Mouse (Mus musculus) forebrain, embryonic 11.5 days (tissue): Measurements from ENCODE around the gene Umodl1. TPM values are rescaled to one million over a fixed set of nuclear protein-coding genes. Genes with fewer than 3 reads are reported as not detected.

Experiments used
- ATAC-seq: fragments of 200-750 bp; cut with Nextera tagmentation; replicated peaks from 2 replicates; pipeline ENCODE4 v1.8.0; 2017; ENCODE audit warnings: moderate TSS enrichment; ENCODE audit not compliant: low FRiP score
- DNase-seq: peaks from one replicate; pipeline ENCODE4 v3.0.0-alpha.2; 2017; ENCODE audit warnings: low spot score
- H3K27ac ChIP-seq: fragments of 300-500 bp; sonication (generic); 2 replicates; pipeline ENCODE4 v1.5.1; 2014; ENCODE audit warnings: low read depth, low read length
- H3K27me3 ChIP-seq: fragments of 300-500 bp; sonication (generic); 2 replicates; pipeline ENCODE4 v1.6.1; 2014; ENCODE audit warnings: mild to moderate bottlenecking, low read length, mixed read lengths; ENCODE audit not compliant: control insufficient read depth, insufficient read depth
- H3K36me3 ChIP-seq: fragments of 300-500 bp; sonication (generic); 2 replicates; pipeline ENCODE4 v1.6.1; 2014; ENCODE audit warnings: mild to moderate bottlenecking, low read length, moderate library complexity, mixed read lengths; ENCODE audit not compliant: control insufficient read depth, insufficient read depth
- H3K4me1 ChIP-seq: fragments of 300-500 bp; sonication (generic); replicated peaks from 2 replicates; pipeline ENCODE4 v1.6.1; 2014; ENCODE audit warnings: low read length, mixed read lengths; ENCODE audit not compliant: control insufficient read depth, insufficient read depth
- H3K4me2 ChIP-seq: fragments of 300-500 bp; sonication (generic); 2 replicates; pipeline ENCODE4 v1.6.1; 2014; ENCODE audit warnings: low read depth, mild to moderate bottlenecking, low read length, moderate library complexity, mixed read lengths; ENCODE audit not compliant: severe bottlenecking
- H3K4me3 ChIP-seq: fragments of 300-500 bp; sonication (generic); 2 replicates; pipeline ENCODE4 v1.5.1; 2014; ENCODE audit warnings: low read depth, low read length
- H3K9ac ChIP-seq: fragments of 300-500 bp; sonication (generic); 2 replicates; pipeline ENCODE4 v1.6.1; 2014; ENCODE audit warnings: low read length
- H3K9me3 ChIP-seq: fragments of 300-500 bp; sonication (generic); 2 replicates; pipeline ENCODE4 v1.6.1; 2016; ENCODE audit warnings: low read length, mixed read lengths; ENCODE audit not compliant: control insufficient read depth
- WGBS: fragments of 180-500 bp; shearing (Covaris S2); extraction: QIAGEN DNeasy Blood & Tissue Kit; methylation state at CpG from one replicate; pipeline ENCODE4 v1.1.7; 2014; 5-methylcytosine and 5-hydroxymethylcytosine counted together
- polyA plus RNA-seq: library from polyadenylated mRNA; unstranded; fragments of >200 nt; fragmentation: Nextera tagmentation; extraction: Ambion mirVana; gene quantifications from 2 replicates; pipeline ENCODE4 v1.2.1, GENCODE M21; 2014

The Umodl1 gene
- polyA plus RNA-seq, 1 experiment from 2014 or later, result 0.24 TPM

DNA sequence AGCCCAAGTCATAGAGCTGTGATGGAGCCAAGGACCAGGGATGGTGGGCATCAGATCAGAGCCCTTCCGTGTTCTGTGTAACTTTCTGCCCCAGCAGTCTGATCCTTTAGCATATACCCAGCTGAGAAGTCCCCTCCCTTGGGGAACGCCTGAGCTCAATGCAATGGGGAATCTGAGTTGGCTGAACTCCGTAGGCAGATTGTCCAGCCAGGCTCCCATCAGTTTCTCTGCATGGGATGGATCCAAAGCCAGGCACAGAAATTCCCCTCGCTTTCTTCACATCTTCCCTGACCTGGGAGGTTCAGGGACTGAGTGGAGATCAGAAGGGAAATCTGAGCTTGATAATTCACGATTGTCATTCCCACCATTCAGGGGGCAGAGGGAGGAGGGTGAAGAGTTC lies 19.1 kb upstream of the Umodl1 start:
- H3K36me3 ChIP-seq, result no peaks in the 10 kb centered on the region
- H3K4me3 ChIP-seq, result no peak overlapping the region
- no peak overlapping the region for H3K27ac ChIP-seq
- H3K4me2 ChIP-seq, result no peak overlapping the region
- ATAC-seq (no peak), DNase-seq (no peak)
- H3K27me3 ChIP-seq, result no peaks in the 10 kb centered on the region
- H3K9me3 ChIP-seq, result no peaks in the 10 kb centered on the region
- H3K4me1 ChIP-seq, result no peaks in the 10 kb centered on the region
- H3K9ac ChIP-seq, result no peak overlapping the region
- WGBS, result 48% methylated on average over 5 of the region's 5 CpGs

DNA sequence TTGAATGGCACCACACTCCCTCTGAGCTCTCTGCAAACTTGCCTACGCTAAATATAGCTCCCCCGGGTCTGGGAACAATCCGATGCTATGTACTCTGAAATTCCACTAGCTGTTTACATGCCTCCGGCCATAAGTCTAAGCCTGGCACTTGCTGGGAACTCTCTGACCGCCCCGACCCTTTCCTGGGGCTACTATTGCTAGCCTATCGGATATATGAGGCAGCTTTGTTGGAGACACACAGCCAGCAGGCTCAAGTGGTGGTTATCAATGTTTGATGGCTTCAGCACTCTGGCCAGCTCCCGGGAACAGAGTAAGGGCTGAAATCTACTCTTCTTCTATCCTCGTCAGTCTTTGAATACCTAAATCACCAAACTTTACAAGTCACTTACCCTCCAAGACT lies 15.9 kb upstream of the Umodl1 start:
- DNase-seq, result peak; percentile 65

DNA sequence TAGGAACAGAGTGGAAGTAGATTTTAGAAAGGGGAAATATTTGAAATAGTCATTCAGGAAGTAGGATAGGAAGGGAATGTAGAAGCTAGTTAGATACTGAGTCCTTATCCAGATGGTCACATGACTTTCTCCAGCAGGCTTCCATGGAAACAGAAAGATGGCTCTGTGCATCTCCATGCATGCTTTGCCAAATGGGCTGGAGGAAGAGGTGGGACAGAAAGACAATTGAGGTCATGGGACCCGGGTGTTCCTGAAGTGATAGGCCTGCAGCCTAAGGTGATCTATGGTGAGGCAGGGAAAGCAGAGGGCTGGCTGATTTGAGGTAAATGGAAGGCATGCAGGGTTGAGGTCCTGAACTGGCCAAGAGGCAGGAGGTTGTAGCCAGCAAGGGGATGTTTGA lies 6.1 kb upstream of the Umodl1 start:
- no peak overlapping the region for H3K4me2 ChIP-seq
- no peaks in the 10 kb centered on the region for H3K4me1 ChIP-seq
- H3K9me3 ChIP-seq, result no peaks in the 10 kb centered on the region
- H3K27me3 ChIP-seq, result no peaks in the 10 kb centered on the region
- no peaks in the 10 kb centered on the region for H3K36me3 ChIP-seq
- DNase-seq, result no peak
- no peak for ATAC-seq
- WGBS, result 77% methylated on average over 1 of the region's 1 CpGs
- H3K27ac ChIP-seq, result no peak overlapping the region
- no peak overlapping the region for H3K4me3 ChIP-seq
- no peak overlapping the region for H3K9ac ChIP-seq

More for the DNA sequence above, 15.9 kb upstream of the Umodl1 start:
- Histone ChIP-seq H3K4me2 (no peak overlapping the region), H3K36me3 (no peaks in the 10 kb centered on the region), H3K4me3 (no peak overlapping the region), H3K9ac (no peak overlapping the region), H3K9me3 (no peaks in the 10 kb centered on the region), H3K27me3 (no peaks in the 10 kb centered on the region), H3K4me1 (no peaks in the 10 kb centered on the region), H3K27ac (no peak overlapping the region)
- no peak for ATAC-seq
- WGBS, result 61% methylated on average over 9 of the region's 9 CpGs

DNA sequence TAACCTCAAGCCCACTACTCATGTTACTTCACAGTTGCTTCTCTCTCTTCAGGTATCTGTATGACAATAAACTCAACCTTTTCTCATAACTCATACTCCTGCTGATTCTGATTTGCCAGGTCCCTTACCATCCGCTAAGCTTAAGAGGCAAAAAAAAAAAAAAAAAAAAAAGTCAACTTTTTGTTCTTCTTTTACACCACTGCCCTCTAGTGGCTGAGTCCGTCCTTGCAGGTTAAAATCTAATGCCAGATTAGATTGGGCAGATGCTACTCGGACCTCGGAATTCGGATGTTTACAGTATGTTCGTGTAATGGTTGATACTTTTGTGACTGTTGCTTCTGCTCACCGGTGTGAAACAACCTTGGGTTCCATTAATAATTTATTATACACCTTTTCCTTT lies 3.7 kb upstream of the Umodl1 start:
- H3K9ac ChIP-seq, result no peak overlapping the region
- no peaks in the 10 kb centered on the region for H3K27me3 ChIP-seq
- WGBS, result 9% methylated on average over 7 of the region's 7 CpGs
- no peak for ATAC-seq
- no peak overlapping the region for H3K27ac ChIP-seq
- H3K4me1 ChIP-seq, result no peaks in the 10 kb centered on the region
- no peaks in the 10 kb centered on the region for H3K9me3 ChIP-seq
- H3K36me3 ChIP-seq, result no peaks in the 10 kb centered on the region
- DNase-seq, result peak; percentile 74
- no peak overlapping the region for H3K4me2 ChIP-seq
- H3K4me3 ChIP-seq, result no peak overlapping the region

DNA sequence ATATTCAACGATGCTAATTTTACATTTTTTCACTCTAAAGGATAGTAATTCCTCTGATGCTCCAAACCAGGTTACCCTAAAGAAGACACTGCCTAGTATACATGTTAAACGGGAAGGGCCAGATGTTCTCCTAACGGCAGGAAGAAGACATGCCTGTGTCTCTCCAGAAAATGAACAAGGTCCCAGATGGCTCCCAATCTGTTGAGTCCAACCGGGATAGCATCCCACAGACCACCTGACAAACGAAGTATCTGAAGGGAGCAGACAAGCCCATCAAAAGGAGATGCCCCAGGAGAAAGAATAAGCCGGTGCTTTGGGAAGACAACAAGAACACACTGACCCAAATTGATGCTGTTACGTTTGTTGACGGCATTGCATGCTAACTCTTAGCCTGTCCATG lies 2.8 kb upstream of the Umodl1 start:
- ATAC-seq (no peak), DNase-seq (no peak)
- no peak overlapping the region for H3K4me3 ChIP-seq
- H3K9ac ChIP-seq, result no peak overlapping the region
- no peak overlapping the region for H3K27ac ChIP-seq
- H3K9me3 ChIP-seq, result no peaks in the 10 kb centered on the region
- 74% methylated on average over 8 of the region's 8 CpGs for WGBS
- H3K4me1 ChIP-seq, result no peaks in the 10 kb centered on the region
- no peaks in the 10 kb centered on the region for H3K36me3 ChIP-seq
- no peaks in the 10 kb centered on the region for H3K27me3 ChIP-seq
- no peak overlapping the region for H3K4me2 ChIP-seq

DNA sequence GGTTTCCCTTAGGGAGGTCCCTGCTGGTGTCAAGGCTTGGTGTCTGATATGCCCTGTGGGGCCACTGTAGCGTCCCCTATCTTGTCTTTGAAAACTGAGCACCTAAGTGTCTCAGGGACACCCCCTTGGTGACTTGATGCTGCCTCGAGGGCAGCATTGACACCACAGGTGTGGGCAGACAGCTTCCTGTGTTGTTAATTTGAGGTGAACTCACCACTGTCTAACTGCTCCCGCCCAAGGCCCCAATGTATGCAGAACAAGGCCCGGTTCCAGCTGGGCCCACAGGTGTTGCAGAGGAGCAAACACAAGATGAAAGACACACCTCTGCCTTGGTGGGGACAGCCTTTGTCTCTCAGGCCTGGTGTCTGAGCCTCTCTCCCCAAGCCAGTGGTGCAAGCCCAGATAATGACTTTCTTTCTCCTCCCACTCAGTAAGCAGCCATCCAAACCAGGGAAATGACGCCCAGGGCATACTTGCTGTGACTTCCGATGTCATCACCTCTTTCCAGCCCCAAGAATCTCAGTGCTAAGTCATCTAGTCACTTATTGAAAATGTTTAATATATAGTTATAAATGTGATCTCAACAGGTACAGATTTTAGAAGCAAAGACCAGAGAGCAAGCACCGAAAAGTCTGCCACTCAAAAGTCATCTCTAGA lies 7.6 kb downstream of the Umodl1 start:
- no peaks in the 10 kb centered on the region for H3K9me3 ChIP-seq
- 73% methylated on average over 7 of the region's 7 CpGs for WGBS
- ATAC-seq (no peak), DNase-seq (no peak)
- H3K4me1 ChIP-seq, result no peaks in the 10 kb centered on the region
- no peaks in the 10 kb centered on the region for H3K27me3 ChIP-seq
- no peak overlapping the region for H3K27ac ChIP-seq
- H3K4me3 ChIP-seq, result no peak overlapping the region
- H3K36me3 ChIP-seq, result no peaks in the 10 kb centered on the region
- H3K4me2 ChIP-seq, result no peak overlapping the region
- H3K9ac ChIP-seq, result no peak overlapping the region

DNA sequence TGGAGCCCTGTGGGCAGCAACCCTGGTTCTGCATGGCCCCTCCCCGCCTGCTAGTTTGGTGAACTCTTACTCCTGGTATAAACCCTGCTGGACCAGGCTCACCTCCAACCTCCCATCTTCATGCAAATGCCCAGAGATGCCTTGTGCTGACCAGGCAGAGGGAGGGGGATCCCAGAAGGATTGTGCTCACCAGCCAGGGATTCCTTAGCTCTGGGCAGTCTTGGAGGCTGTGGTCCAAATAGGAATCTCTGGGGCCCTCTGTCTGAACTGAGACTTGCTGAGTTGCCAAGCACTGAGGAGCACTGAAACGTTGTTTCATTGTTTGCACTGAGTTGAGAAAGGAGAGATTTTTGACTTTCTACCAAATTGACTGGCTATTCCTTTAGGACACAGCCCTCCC lies 8.4 kb downstream of the Umodl1 start:
- 37% methylated on average over 2 of the region's 2 CpGs for WGBS
- Histone ChIP-seq H3K4me2 (no peak overlapping the region), H3K4me3 (no peak overlapping the region), H3K9me3 (no peaks in the 10 kb centered on the region), H3K27me3 (no peaks in the 10 kb centered on the region), H3K9ac (no peak overlapping the region), H3K27ac (no peak overlapping the region), H3K4me1 (no peaks in the 10 kb centered on the region), H3K36me3 (no peaks in the 10 kb centered on the region)
- no peak for ATAC-seq
- no peak for DNase-seq

DNA sequence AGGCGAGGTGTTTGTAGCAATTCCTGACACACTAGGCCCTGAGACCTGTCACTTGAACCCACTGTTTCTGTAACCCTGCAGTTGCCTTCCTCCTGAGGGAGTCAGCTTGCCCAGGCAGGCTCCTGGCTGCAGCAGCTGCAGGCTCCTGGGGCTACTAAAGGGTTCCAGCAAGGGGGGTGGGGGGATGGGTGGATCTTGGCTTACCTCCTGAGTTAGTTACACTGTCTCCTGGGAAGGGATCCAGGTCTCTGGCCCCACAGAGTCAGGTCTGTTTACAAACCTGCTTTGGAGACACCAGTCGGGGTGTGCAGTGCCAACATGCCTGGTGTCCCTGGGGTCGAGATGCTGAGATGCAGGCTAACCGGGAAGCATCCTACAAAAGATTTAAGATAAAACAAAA lies 15.5 kb downstream of the Umodl1 start:
- H3K9ac ChIP-seq, result no peak overlapping the region; the same call in 1 of the 2 replicates
- no peaks in the 10 kb centered on the region for H3K4me1 ChIP-seq
- H3K4me2 ChIP-seq, result no peak overlapping the region
- no peaks in the 10 kb centered on the region for H3K27me3 ChIP-seq
- H3K4me3 ChIP-seq, result no peak overlapping the region
- H3K36me3 ChIP-seq, result no peaks in the 10 kb centered on the region
- DNase-seq (no peak), ATAC-seq (no peak)
- no peaks in the 10 kb centered on the region for H3K9me3 ChIP-seq
- 63% methylated on average over 4 of the region's 4 CpGs for WGBS
- no peak overlapping the region for H3K27ac ChIP-seq

DNA sequence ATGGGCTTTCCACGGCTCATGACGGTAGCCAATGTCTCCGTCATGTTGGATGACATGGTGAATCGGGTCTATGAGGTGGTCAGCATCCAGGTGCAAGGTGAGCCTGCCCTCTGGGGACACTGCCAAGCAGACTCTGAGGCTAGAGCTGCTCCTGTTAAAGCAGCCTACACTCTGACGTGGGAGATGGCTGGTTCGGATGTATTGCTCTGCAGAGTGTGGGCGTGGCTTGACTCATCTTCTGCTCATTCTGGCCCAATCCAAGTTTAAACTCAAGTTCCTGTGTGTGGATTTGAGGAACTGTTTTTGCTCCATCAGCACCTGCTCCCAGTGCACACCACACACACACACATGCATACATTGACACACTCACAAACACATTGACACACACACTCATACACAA lies 17.4 kb downstream of the Umodl1 start:
- no peak overlapping the region for H3K9ac ChIP-seq
- no peak overlapping the region for H3K27ac ChIP-seq
- no peak overlapping the region for H3K4me3 ChIP-seq
- H3K36me3 ChIP-seq, result no peaks in the 10 kb centered on the region
- WGBS, result 92% methylated on average over 7 of the region's 7 CpGs
- no peak overlapping the region for H3K4me2 ChIP-seq
- no peaks in the 10 kb centered on the region for H3K27me3 ChIP-seq
- ATAC-seq (no peak), DNase-seq (no peak)
- no peaks in the 10 kb centered on the region for H3K9me3 ChIP-seq
- H3K4me1 ChIP-seq, result no peaks in the 10 kb centered on the region
